Mouse (Mus musculus): ENCODE measurements at regions not wholly inside any gene's neighbourhood (a gene's known extent, or its start where the extent isn't known, plus 50 kb on each side); places are given as distances from the start of the nearest gene placed in this dataset.

- Histone ChIP-seq H3K9me3 (ENCODE audit: low read depth, low read length) (no peaks in the 10 kb centered on the region), H3K4me3 (ENCODE audit: low read depth, low read length) (no peak overlapping the region), H3K36me3 (ENCODE audit: insufficient read depth) (no peaks in the 10 kb centered on the region), H3K4me1 (ENCODE audit: insufficient read depth) (no peaks in the 10 kb centered on the region), H3K27ac (ENCODE audit: low read depth) (no peak overlapping the region), H3K9ac (no peak overlapping the region), H3K27me3 (ENCODE audit: insufficient read depth, low read length) (no peaks in the 10 kb centered on the region), H3K4me2 (no peak overlapping the region)
- ATAC-seq (ENCODE audit: insufficient read depth) = no peak
- peak; percentile 72 for TF ChIP-seq CTCF (IDR thresholded peaks at IDR 0.05; ENCODE audit: low read depth)
- peak; percentile 81 for DNase-seq
- WGBS = 55% methylated on average over 5 of the region's 5 CpGs
Measured at GRCm38 (mm10) chr2:131770852-131771251, 88.7 kb downstream of the Erv3 start.

DNA sequence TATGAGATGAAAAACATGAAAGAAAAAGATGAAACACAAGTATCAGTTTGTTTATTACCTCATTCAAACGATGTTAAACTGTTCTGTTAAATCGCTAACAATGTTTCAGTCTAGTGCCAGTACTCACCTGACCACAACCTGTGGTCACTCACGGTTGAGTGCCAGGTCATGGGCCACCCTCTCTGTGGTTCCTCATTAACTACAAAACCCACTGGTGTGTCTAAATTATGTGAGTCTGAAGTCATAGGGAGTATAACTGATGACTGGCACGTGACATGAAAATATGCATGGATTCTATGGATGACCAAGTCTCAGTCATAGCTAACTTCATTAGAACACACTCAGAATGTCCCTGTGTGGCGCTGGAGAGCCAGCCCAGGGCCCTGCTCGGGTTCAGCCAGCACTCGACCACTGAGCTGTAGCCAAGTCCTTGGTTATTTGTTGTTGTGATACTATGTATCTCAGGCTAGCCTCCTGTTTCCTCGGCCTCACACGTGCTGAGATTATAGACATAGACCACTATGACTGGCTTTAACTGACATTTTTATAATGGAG is 89.8 kb downstream of the Erv3 start:
- H3K4me3 ChIP-seq (ENCODE audit: low read depth, low read length) = no peak overlapping the region
- DNase-seq = no peak
- H3K4me2 ChIP-seq = no peak overlapping the region
- H3K9ac ChIP-seq = no peak overlapping the region
- H3K9me3 ChIP-seq (ENCODE audit: low read depth, low read length) = no peaks in the 10 kb centered on the region
- no peak overlapping the region for H3K27ac ChIP-seq (ENCODE audit: low read depth)
- H3K36me3 ChIP-seq (ENCODE audit: insufficient read depth) = no peaks in the 10 kb centered on the region
- ATAC-seq (ENCODE audit: insufficient read depth) = no peak
- no peak for TF ChIP-seq CTCF (IDR thresholded peaks at IDR 0.05; ENCODE audit: low read depth)
- no peaks in the 10 kb centered on the region for H3K27me3 ChIP-seq (ENCODE audit: insufficient read depth, low read length)
- H3K4me1 ChIP-seq (ENCODE audit: insufficient read depth) = no peaks in the 10 kb centered on the region
- WGBS = 80% methylated on average over 9 of the region's 9 CpGs

DNA sequence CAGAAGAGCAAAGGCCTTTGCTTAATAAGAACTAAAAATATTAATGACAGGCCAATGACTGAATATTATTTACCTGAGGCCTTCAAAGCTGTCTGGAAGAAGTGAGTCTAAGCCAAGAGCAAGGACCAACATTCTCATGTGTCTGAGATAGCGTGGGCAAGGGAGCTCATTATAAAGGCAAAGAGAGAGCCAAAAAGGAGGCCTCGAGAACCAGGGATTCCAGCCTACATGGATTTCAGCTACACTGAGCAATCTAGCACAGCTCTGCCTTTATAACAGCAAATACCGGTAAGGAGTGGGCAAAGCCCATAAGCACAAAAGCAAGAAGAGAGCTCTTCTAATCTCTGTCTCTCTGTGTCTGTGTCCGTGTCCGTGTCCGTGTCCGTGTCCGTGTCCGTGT is 93.0 kb downstream of the Erv3 start:
- Histone ChIP-seq H3K4me3 (ENCODE audit: low read depth, low read length) (no peak overlapping the region), H3K9ac (no peak overlapping the region), H3K27ac (ENCODE audit: low read depth) (no peak overlapping the region), H3K4me2 (no peak overlapping the region), H3K27me3 (ENCODE audit: insufficient read depth, low read length) (no peaks in the 10 kb centered on the region), H3K9me3 (ENCODE audit: low read depth, low read length) (no peaks in the 10 kb centered on the region), H3K4me1 (ENCODE audit: insufficient read depth) (no peaks in the 10 kb centered on the region), H3K36me3 (ENCODE audit: insufficient read depth) (no peaks in the 10 kb centered on the region)
- ATAC-seq (ENCODE audit: insufficient read depth) = no peak
- DNase-seq = no peak
- TF ChIP-seq CTCF (IDR thresholded peaks at IDR 0.05; ENCODE audit: low read depth) = no peak
- WGBS = 96% methylated on average over 9 of the region's 9 CpGs

GRCm38 (mm10) chr2:131761507-131761906 is 98.0 kb downstream of the Erv3 start:
- DNase-seq (no peak), ATAC-seq (ENCODE audit: insufficient read depth) (no peak)
- Histone ChIP-seq H3K36me3 (ENCODE audit: insufficient read depth) (no peaks in the 10 kb centered on the region), H3K27ac (ENCODE audit: low read depth) (no peak overlapping the region), H3K4me1 (ENCODE audit: insufficient read depth) (no peaks in the 10 kb centered on the region), H3K4me3 (ENCODE audit: low read depth, low read length) (no peak overlapping the region), H3K9me3 (ENCODE audit: low read depth, low read length) (no peaks in the 10 kb centered on the region), H3K4me2 (no peak overlapping the region), H3K27me3 (ENCODE audit: insufficient read depth, low read length) (no peaks in the 10 kb centered on the region), H3K9ac (no peak overlapping the region)
- no peak for TF ChIP-seq CTCF (IDR thresholded peaks at IDR 0.05; ENCODE audit: low read depth)
- WGBS = 86% methylated on average over 2 of the region's 2 CpGs

GRCm38 (mm10) chr2:131757183-131757903 is 102.2 kb downstream of the Erv3 start:
- no peak overlapping the region for H3K4me3 ChIP-seq (ENCODE audit: low read depth, low read length)
- H3K4me1 ChIP-seq (ENCODE audit: insufficient read depth) = no peaks in the 10 kb centered on the region
- no peak overlapping the region for H3K4me2 ChIP-seq
- H3K9me3 ChIP-seq (ENCODE audit: low read depth, low read length) = no peaks in the 10 kb centered on the region
- WGBS = 48% methylated on average over 7 of the region's 7 CpGs
- no peaks in the 10 kb centered on the region for H3K36me3 ChIP-seq (ENCODE audit: insufficient read depth)
- H3K27me3 ChIP-seq (ENCODE audit: insufficient read depth, low read length) = no peaks in the 10 kb centered on the region
- no peak overlapping the region for H3K27ac ChIP-seq (ENCODE audit: low read depth)
- DNase-seq = peak; percentile 26
- no peak overlapping the region for H3K9ac ChIP-seq
- TF ChIP-seq CTCF (IDR thresholded peaks at IDR 0.05; ENCODE audit: low read depth) = no peak
- no peak for ATAC-seq (ENCODE audit: insufficient read depth)

GRCm38 (mm10) chr2:131755107-131755506 is 104.4 kb downstream of the Erv3 start:
- no peak overlapping the region for H3K4me3 ChIP-seq (ENCODE audit: low read depth, low read length)
- no peak overlapping the region for H3K4me2 ChIP-seq
- no peaks in the 10 kb centered on the region for H3K27me3 ChIP-seq (ENCODE audit: insufficient read depth, low read length)
- no peak for TF ChIP-seq CTCF (IDR thresholded peaks at IDR 0.05; ENCODE audit: low read depth)
- no peaks in the 10 kb centered on the region for H3K9me3 ChIP-seq (ENCODE audit: low read depth, low read length)
- H3K9ac ChIP-seq = no peak overlapping the region
- H3K27ac ChIP-seq (ENCODE audit: low read depth) = no peak overlapping the region
- ATAC-seq (ENCODE audit: insufficient read depth) (no peak), DNase-seq (no peak)
- H3K4me1 ChIP-seq (ENCODE audit: insufficient read depth) = no peaks in the 10 kb centered on the region
- 40% methylated on average over 2 of the region's 2 CpGs for WGBS
- no peaks in the 10 kb centered on the region for H3K36me3 ChIP-seq (ENCODE audit: insufficient read depth)

DNA sequence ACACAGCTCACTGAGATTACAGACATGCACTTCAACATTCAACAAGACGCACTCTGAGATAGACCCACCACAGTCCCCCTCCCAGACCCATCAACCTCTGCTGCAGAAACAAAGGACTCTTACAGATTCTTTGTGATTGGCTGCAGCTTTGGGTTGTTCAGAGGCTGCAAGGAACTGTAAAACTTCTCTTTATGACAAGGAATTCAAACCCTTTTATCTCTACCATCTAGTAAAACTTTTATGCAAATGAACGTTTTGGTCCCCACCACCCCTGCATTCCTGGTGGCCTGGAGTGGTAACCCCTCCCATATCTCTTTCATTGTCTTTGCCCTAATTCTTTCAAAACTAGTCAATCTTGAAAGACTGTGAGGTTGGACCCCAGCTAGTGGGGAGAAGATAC is 106.1 kb downstream of the Erv3 start:
- Histone ChIP-seq H3K4me2 (no peak overlapping the region), H3K9ac (no peak overlapping the region), H3K36me3 (ENCODE audit: insufficient read depth) (no peaks in the 10 kb centered on the region), H3K9me3 (ENCODE audit: low read depth, low read length) (no peaks in the 10 kb centered on the region), H3K27ac (ENCODE audit: low read depth) (no peak overlapping the region), H3K4me3 (ENCODE audit: low read depth, low read length) (no peak overlapping the region), H3K27me3 (ENCODE audit: insufficient read depth, low read length) (no peaks in the 10 kb centered on the region), H3K4me1 (ENCODE audit: insufficient read depth) (peaks cover 1% of the 10 kb centered on the region)
- ATAC-seq (ENCODE audit: insufficient read depth) (no peak), DNase-seq (no peak)
- 67% methylated on average over 2 of the region's 2 CpGs for WGBS
- TF ChIP-seq CTCF (IDR thresholded peaks at IDR 0.05; ENCODE audit: low read depth) = no peak

Measured in lung, embryonic 14.5 days (tissue).